Mouse (Mus musculus): Measurements from ENCODE around the gene Caln1. TPM values are rescaled to one million over a fixed set of nuclear protein-coding genes. Genes with fewer than 3 reads are reported as not detected.

Caln1 gene
- total and polyA plus RNA-seq, 2 experiments from 2014 or later = not detected

DNA sequence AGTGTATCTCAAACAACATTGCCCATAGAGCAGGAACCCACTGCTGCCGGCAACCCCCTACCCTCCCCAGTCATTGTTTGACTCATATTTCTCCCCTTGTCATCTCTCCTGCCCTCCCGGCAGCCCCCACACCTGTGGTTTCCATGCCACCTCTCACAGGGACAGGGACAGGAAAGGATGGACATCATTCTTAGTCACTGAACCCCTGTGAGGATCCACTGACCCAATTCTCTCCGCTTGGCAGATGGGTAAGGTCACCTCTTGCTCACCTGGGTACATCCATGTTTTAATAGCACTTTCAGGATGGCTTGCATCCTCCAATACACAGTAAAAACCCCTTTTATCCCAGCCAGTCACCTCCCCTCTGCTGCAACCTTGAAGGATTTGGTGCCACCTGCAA lies 405.7 kb downstream of the Caln1 start:
- Histone ChIP-seq H3K4me1 (ENCODE audit: control insufficient read depth, insufficient read depth) (no peaks in the 10 kb centered on the region), H3K36me3 (replicated peaks; ENCODE audit: control insufficient read depth, insufficient read depth, low read length) (no peaks in the 10 kb centered on the region), H3K4me3 (ENCODE audit: low read depth, low read length) (no peak overlapping the region), H3K27ac (ENCODE audit: low read depth) (no peak overlapping the region), H3K9me3 (replicated peaks; ENCODE audit: control insufficient read depth, low read length) (no peaks in the 10 kb centered on the region), H3K27me3 (ENCODE audit: control insufficient read depth, insufficient read depth, low read length) (no peaks in the 10 kb centered on the region), H3K9ac (replicated peaks; ENCODE audit: low read depth, low read length) (no peak overlapping the region), H3K4me2 (ENCODE audit: low read depth, low read length) (no peak overlapping the region)
- 77% methylated on average over 3 of the region's 3 CpGs for WGBS
- TF ChIP-seq EP300 (IDR thresholded peaks at IDR 0.05; ENCODE audit: low read depth) (no peak), CTCF (IDR thresholded peaks at IDR 0.05; ENCODE audit: low read depth) (no peak)
- ATAC-seq (ENCODE audit: insufficient read depth, low read depth) (no peak), DNase-seq (ENCODE audit: low spot score) (no peak)

DNA sequence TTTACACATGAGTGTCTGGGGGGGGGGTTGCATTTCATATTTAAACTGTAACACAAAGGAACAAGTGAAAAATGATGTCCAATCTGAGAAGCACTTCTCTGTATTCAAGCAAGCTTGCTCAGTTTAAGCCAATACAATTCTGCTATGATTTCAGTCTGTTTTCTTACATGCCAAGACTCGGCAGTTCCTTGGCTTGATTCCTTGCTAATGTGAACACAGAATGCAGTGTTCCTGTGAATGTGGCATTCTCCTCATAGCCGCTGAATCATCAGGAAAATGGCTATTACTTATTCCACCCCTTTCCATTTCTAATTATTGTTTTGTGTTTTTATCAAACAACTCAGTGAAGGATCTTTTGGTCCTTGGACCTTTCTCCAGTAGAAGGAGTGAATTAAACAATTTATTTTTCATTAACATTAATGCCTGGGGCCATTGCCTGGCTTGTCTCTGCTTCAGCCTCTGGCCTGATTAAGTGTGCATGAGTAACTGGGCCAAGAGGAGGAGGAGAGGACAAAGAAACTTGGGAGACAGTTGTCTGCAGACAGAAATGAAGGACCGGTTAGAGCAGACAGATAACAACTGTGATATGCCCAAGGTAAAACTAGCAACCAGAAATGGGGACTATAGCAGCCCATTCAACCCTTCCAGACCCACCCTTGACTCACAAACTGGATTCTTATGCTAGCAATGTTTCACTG lies 423.6 kb downstream of the Caln1 start:
- TF ChIP-seq CTCF (IDR thresholded peaks at IDR 0.05; ENCODE audit: low read depth) = no peak
- TF ChIP-seq EP300 (IDR thresholded peaks at IDR 0.05; ENCODE audit: low read depth) = no peak
- WGBS = 70% methylated on average over 3 of the region's 3 CpGs

DNA sequence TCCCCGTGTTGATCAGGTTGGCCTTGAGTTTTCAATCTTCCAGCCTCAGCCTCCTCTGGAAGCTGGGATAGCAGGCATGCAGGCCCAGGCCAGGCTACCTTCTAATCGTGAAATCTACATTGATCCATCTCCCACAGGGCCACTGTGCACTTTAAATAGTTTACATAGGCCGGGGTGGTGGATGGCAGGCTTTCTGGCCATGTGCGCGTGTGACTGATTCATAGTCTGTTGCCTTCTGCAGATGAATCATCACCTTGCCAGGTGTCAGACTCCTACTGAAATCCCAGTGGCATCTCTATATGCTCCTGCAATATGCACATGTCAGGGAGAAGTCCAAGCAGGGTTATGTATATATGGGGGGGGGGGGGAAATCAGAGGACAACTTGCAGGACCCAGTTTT lies 428.5 kb downstream of the Caln1 start:
- 69% methylated on average over 5 of the region's 5 CpGs for WGBS
- TF ChIP-seq CTCF (IDR thresholded peaks at IDR 0.05; ENCODE audit: low read depth) = no peak
- TF ChIP-seq EP300 (IDR thresholded peaks at IDR 0.05; ENCODE audit: low read depth) = no peak

More for the DNA sequence above, 423.6 kb downstream of the Caln1 start:
- H3K9ac ChIP-seq (replicated peaks; ENCODE audit: low read depth, low read length) = no peak overlapping the region
- no peak for ATAC-seq (ENCODE audit: insufficient read depth, low read depth)
- H3K27me3 ChIP-seq (ENCODE audit: control insufficient read depth, insufficient read depth, low read length) = no peaks in the 10 kb centered on the region
- H3K4me1 ChIP-seq (ENCODE audit: control insufficient read depth, insufficient read depth) = no peaks in the 10 kb centered on the region
- H3K27ac ChIP-seq (ENCODE audit: low read depth) = no peak overlapping the region
- no peak for DNase-seq (ENCODE audit: low spot score)
- H3K4me3 ChIP-seq (ENCODE audit: low read depth, low read length) = no peak overlapping the region
- H3K9me3 ChIP-seq (replicated peaks; ENCODE audit: control insufficient read depth, low read length) = no peaks in the 10 kb centered on the region
- H3K36me3 ChIP-seq (replicated peaks; ENCODE audit: control insufficient read depth, insufficient read depth, low read length) = no peaks in the 10 kb centered on the region
- H3K4me2 ChIP-seq (ENCODE audit: low read depth, low read length) = no peak overlapping the region

DNA sequence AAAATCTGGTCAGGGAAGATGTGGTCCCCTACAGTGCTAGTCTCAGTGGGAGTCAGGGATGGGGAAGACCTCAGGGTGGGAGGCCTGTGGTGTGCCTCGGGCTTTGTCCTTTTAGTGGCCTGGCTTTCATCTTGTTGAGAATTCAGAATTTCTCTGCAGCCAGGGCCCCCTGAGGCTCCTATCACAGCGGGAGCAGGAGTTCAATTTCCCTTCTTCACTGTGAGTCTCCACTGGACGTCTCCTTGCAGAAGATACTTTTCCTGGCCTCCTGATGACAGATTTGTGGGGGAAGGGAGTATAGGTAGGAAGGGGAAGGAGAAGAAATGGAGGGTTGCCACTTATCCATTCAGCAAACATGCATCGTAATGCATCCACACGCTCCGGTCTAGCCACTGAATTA lies 441.1 kb downstream of the Caln1 start:
- no peak overlapping the region for H3K9ac ChIP-seq (replicated peaks; ENCODE audit: low read depth, low read length)
- H3K27me3 ChIP-seq (ENCODE audit: control insufficient read depth, insufficient read depth, low read length) = no peaks in the 10 kb centered on the region
- no peak for TF ChIP-seq CTCF (IDR thresholded peaks at IDR 0.05; ENCODE audit: low read depth)
- no peak for TF ChIP-seq EP300 (IDR thresholded peaks at IDR 0.05; ENCODE audit: low read depth)
- no peak overlapping the region for H3K4me3 ChIP-seq (ENCODE audit: low read depth, low read length)
- DNase-seq (ENCODE audit: low spot score) (no peak), ATAC-seq (ENCODE audit: insufficient read depth, low read depth) (no peak)
- WGBS = 20% methylated on average over 6 of the region's 6 CpGs
- no peak overlapping the region for H3K4me2 ChIP-seq (ENCODE audit: low read depth, low read length)
- peaks cover 3% of the 10 kb centered on the region; the same call in 1 of the 2 replicates for H3K9me3 ChIP-seq (replicated peaks; ENCODE audit: control insufficient read depth, low read length)
- H3K36me3 ChIP-seq (replicated peaks; ENCODE audit: control insufficient read depth, insufficient read depth, low read length) = no peaks in the 10 kb centered on the region
- H3K27ac ChIP-seq (ENCODE audit: low read depth) = no peak overlapping the region
- H3K4me1 ChIP-seq (ENCODE audit: control insufficient read depth, insufficient read depth) = no peaks in the 10 kb centered on the region

More for the DNA sequence above, 428.5 kb downstream of the Caln1 start:
- no peaks in the 10 kb centered on the region for H3K27me3 ChIP-seq (ENCODE audit: control insufficient read depth, insufficient read depth, low read length)
- DNase-seq (ENCODE audit: low spot score) (no peak), ATAC-seq (ENCODE audit: insufficient read depth, low read depth) (no peak)
- H3K4me2 ChIP-seq (ENCODE audit: low read depth, low read length) = no peak overlapping the region
- H3K4me1 ChIP-seq (ENCODE audit: control insufficient read depth, insufficient read depth) = no peaks in the 10 kb centered on the region
- no peaks in the 10 kb centered on the region for H3K36me3 ChIP-seq (replicated peaks; ENCODE audit: control insufficient read depth, insufficient read depth, low read length)
- no peaks in the 10 kb centered on the region for H3K9me3 ChIP-seq (replicated peaks; ENCODE audit: control insufficient read depth, low read length)
- H3K9ac ChIP-seq (replicated peaks; ENCODE audit: low read depth, low read length) = no peak overlapping the region
- no peak overlapping the region for H3K27ac ChIP-seq (ENCODE audit: low read depth)
- no peak overlapping the region for H3K4me3 ChIP-seq (ENCODE audit: low read depth, low read length)

DNA sequence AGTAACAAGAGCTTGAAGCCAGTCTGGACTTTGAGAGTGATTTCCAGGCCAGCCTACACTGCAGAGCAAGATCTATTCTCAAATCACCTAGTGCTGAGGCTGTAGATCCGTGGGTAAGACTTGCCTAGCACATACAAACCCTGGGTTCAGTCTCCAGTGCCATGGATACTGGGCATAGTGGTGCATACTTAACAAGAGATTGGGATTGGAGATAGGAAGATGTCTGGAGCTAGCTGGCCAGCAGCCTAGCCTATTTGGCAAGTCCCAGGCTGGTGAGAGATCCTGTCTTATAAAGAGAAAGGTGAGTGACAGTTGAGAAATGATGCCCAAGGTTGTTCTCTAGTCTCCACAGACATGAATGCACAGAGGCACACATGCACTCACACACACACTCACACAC lies 441.6 kb downstream of the Caln1 start:
- ATAC-seq (ENCODE audit: insufficient read depth, low read depth) (no peak), DNase-seq (ENCODE audit: low spot score) (no peak)
- Histone ChIP-seq H3K4me2 (ENCODE audit: low read depth, low read length) (no peak overlapping the region), H3K4me1 (ENCODE audit: control insufficient read depth, insufficient read depth) (no peaks in the 10 kb centered on the region), H3K4me3 (ENCODE audit: low read depth, low read length) (no peak overlapping the region), H3K9me3 (replicated peaks; ENCODE audit: control insufficient read depth, low read length) (peaks cover 3% of the 10 kb centered on the region; the same call in 1 of the 2 replicates), H3K27me3 (ENCODE audit: control insufficient read depth, insufficient read depth, low read length) (no peaks in the 10 kb centered on the region), H3K9ac (replicated peaks; ENCODE audit: low read depth, low read length) (no peak overlapping the region), H3K36me3 (replicated peaks; ENCODE audit: control insufficient read depth, insufficient read depth, low read length) (no peaks in the 10 kb centered on the region), H3K27ac (ENCODE audit: low read depth) (no peak overlapping the region)
- 26% methylated on average over 1 of the region's 1 CpGs for WGBS
- TF ChIP-seq CTCF (IDR thresholded peaks at IDR 0.05; ENCODE audit: low read depth) (no peak), EP300 (IDR thresholded peaks at IDR 0.05; ENCODE audit: low read depth) (no peak)

DNA sequence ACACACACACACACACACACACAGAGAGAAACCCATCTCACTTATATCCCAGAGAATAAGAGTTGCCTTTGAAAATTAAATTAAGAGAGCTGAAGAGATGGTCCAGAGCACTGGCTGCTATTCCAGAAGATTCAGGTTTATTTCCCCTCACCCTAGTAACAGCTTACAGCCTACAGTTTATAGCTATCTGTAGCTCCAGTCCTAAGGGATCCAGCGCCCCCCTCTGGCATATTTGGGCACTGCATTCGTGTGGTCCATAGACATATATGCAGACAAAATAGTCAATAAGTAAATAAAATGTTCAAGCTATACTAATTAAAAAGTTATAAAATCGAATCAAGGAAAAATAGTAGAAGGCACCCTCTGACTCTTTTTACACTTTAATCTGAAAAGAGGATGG lies 442.0 kb downstream of the Caln1 start:
- no peak for DNase-seq (ENCODE audit: low spot score)
- H3K9me3 ChIP-seq (replicated peaks; ENCODE audit: control insufficient read depth, low read length) = peaks cover 3% of the 10 kb centered on the region; the same call in 1 of the 2 replicates
- ATAC-seq (ENCODE audit: insufficient read depth, low read depth) = no peak
- no peaks in the 10 kb centered on the region for H3K36me3 ChIP-seq (replicated peaks; ENCODE audit: control insufficient read depth, insufficient read depth, low read length)
- H3K9ac ChIP-seq (replicated peaks; ENCODE audit: low read depth, low read length) = no peak overlapping the region
- no peak overlapping the region for H3K4me3 ChIP-seq (ENCODE audit: low read depth, low read length)
- TF ChIP-seq EP300 (IDR thresholded peaks at IDR 0.05; ENCODE audit: low read depth) = no peak
- peak; percentile 37 for TF ChIP-seq CTCF (IDR thresholded peaks at IDR 0.05; ENCODE audit: low read depth)
- H3K27ac ChIP-seq (ENCODE audit: low read depth) = no peak overlapping the region
- no peaks in the 10 kb centered on the region for H3K27me3 ChIP-seq (ENCODE audit: control insufficient read depth, insufficient read depth, low read length)
- H3K4me1 ChIP-seq (ENCODE audit: control insufficient read depth, insufficient read depth) = no peaks in the 10 kb centered on the region
- H3K4me2 ChIP-seq (ENCODE audit: low read depth, low read length) = no peak overlapping the region
- 19% methylated on average over 3 of the region's 3 CpGs for WGBS
